Mouse (Mus musculus): ENCODE results near the gene Atf2. TPM values are rescaled to one million over a fixed set of nuclear protein-coding genes. Genes with fewer than 3 reads are reported as not detected.
"Not testable (repeated sequence)": the region's sequence is repeated elsewhere in the genome, so short reads cannot be mapped to it uniquely, and the experiment has no call there.

Atf2 gene
- polyA plus RNA-seq, 1 experiment from 2014 or later = 124 TPM

- ATAC-seq; H3K9me3 ChIP-seq (replicated peaks; ENCODE audit: control insufficient read depth, low read length, poor library complexity, severe bottlenecking); H3K4me1 ChIP-seq (ENCODE audit: control insufficient read depth, insufficient read depth, low read length); H3K4me2 ChIP-seq (ENCODE audit: low read length); H3K27ac ChIP-seq (ENCODE audit: low read length); H3K36me3 ChIP-seq (ENCODE audit: control insufficient read depth, insufficient read depth, low read length); H3K27me3 ChIP-seq (ENCODE audit: control insufficient read depth, insufficient read depth, low read depth, low read length); H3K4me3 ChIP-seq (ENCODE audit: low read depth, low read length); H3K9ac ChIP-seq (ENCODE audit: low read depth, low read length): not testable (repeated sequence)
- 66% methylated on average over 4 of the region's 4 CpGs for WGBS
Observed at GRCm38 (mm10) chr2:73896919-73897318, 4.5 kb upstream of the Atf2 start.

- Histone ChIP-seq H3K9me3 (replicated peaks; ENCODE audit: control insufficient read depth, low read length, poor library complexity, severe bottlenecking) (no peaks in the 10 kb centered on the region), H3K4me3 (ENCODE audit: low read depth, low read length) (peak overlapping the region; percentile 98), H3K27me3 (ENCODE audit: control insufficient read depth, insufficient read depth, low read depth, low read length) (no peaks in the 10 kb centered on the region), H3K9ac (ENCODE audit: low read depth, low read length) (peak overlapping the region; percentile 78; the same call in 1 of the 2 replicates), H3K36me3 (ENCODE audit: control insufficient read depth, insufficient read depth, low read length) (no peaks in the 10 kb centered on the region), H3K4me1 (ENCODE audit: control insufficient read depth, insufficient read depth, low read length) (peaks cover 14% of the 10 kb centered on the region), H3K4me2 (ENCODE audit: low read length) (peak overlapping the region; percentile 65), H3K27ac (ENCODE audit: low read length) (peak overlapping the region; percentile 95)
- 66% methylated on average over 22 of the region's 22 CpGs for WGBS
- no peak for ATAC-seq
Observed at GRCm38 (mm10) chr2:73893473-73894270, 1.2 kb upstream of the Atf2 start.

GRCm38 (mm10) chr2:73891701-73892463 lies 557 bp downstream of the Atf2 start:
- under 1% methylated on average over 51 of the region's 54 CpGs for WGBS
- Histone ChIP-seq H3K36me3 (ENCODE audit: control insufficient read depth, insufficient read depth, low read length) (no peaks in the 10 kb centered on the region), H3K4me3 (ENCODE audit: low read depth, low read length) (peak overlapping the region; percentile 98), H3K4me1 (ENCODE audit: control insufficient read depth, insufficient read depth, low read length) (peaks cover 14% of the 10 kb centered on the region), H3K27ac (ENCODE audit: low read length) (peak overlapping the region; percentile 95), H3K27me3 (ENCODE audit: control insufficient read depth, insufficient read depth, low read depth, low read length) (no peaks in the 10 kb centered on the region), H3K9me3 (replicated peaks; ENCODE audit: control insufficient read depth, low read length, poor library complexity, severe bottlenecking) (0 out of 2 replicates have a peak, but pooled peaks cover 2% of the 10 kb centered on the region), H3K9ac (ENCODE audit: low read depth, low read length) (peak overlapping the region; percentile 99), H3K4me2 (ENCODE audit: low read length) (peak overlapping the region; percentile 73)
- ATAC-seq = peak; percentile 72

GRCm38 (mm10) chr2:73885997-73886396 lies 6.4 kb downstream of the Atf2 start:
- 0 out of 2 replicates have a peak, but pooled peaks cover 2% of the 10 kb centered on the region for H3K9me3 ChIP-seq (replicated peaks; ENCODE audit: control insufficient read depth, low read length, poor library complexity, severe bottlenecking)
- no peak for ATAC-seq
- H3K4me1 ChIP-seq (ENCODE audit: control insufficient read depth, insufficient read depth, low read length) = peaks cover 8% of the 10 kb centered on the region
- no peak overlapping the region for H3K9ac ChIP-seq (ENCODE audit: low read depth, low read length)
- no peak overlapping the region for H3K4me3 ChIP-seq (ENCODE audit: low read depth, low read length)
- no peaks in the 10 kb centered on the region for H3K36me3 ChIP-seq (ENCODE audit: control insufficient read depth, insufficient read depth, low read length)
- no peak overlapping the region for H3K4me2 ChIP-seq (ENCODE audit: low read length)
- H3K27me3 ChIP-seq (ENCODE audit: control insufficient read depth, insufficient read depth, low read depth, low read length) = no peaks in the 10 kb centered on the region
- no peak overlapping the region for H3K27ac ChIP-seq (ENCODE audit: low read length)
- WGBS = 84% methylated on average over 2 of the region's 2 CpGs

GRCm38 (mm10) chr2:73877891-73878290 lies 14.5 kb downstream of the Atf2 start:
- 82% methylated on average over 2 of the region's 2 CpGs for WGBS
- Histone ChIP-seq H3K4me2 (ENCODE audit: low read length) (no peak overlapping the region), H3K27me3 (ENCODE audit: control insufficient read depth, insufficient read depth, low read depth, low read length) (no peaks in the 10 kb centered on the region), H3K9ac (ENCODE audit: low read depth, low read length) (no peak overlapping the region), H3K27ac (ENCODE audit: low read length) (no peak overlapping the region), H3K9me3 (replicated peaks; ENCODE audit: control insufficient read depth, low read length, poor library complexity, severe bottlenecking) (no peaks in the 10 kb centered on the region), H3K36me3 (ENCODE audit: control insufficient read depth, insufficient read depth, low read length) (0 out of 2 replicates have a peak, but pooled peaks cover 3% of the 10 kb centered on the region), H3K4me3 (ENCODE audit: low read depth, low read length) (no peak overlapping the region), H3K4me1 (ENCODE audit: control insufficient read depth, insufficient read depth, low read length) (no peaks in the 10 kb centered on the region)
- no peak for ATAC-seq

- H3K4me2 ChIP-seq (ENCODE audit: low read length) = no peak overlapping the region
- no peaks in the 10 kb centered on the region for H3K36me3 ChIP-seq (ENCODE audit: control insufficient read depth, insufficient read depth, low read length)
- no peaks in the 10 kb centered on the region for H3K9me3 ChIP-seq (replicated peaks; ENCODE audit: control insufficient read depth, low read length, poor library complexity, severe bottlenecking)
- no peak overlapping the region for H3K9ac ChIP-seq (ENCODE audit: low read depth, low read length)
- 78% methylated on average over 16 of the region's 16 CpGs for WGBS
- no peaks in the 10 kb centered on the region for H3K4me1 ChIP-seq (ENCODE audit: control insufficient read depth, insufficient read depth, low read length)
- H3K4me3 ChIP-seq (ENCODE audit: low read depth, low read length) = no peak overlapping the region
- no peaks in the 10 kb centered on the region for H3K27me3 ChIP-seq (ENCODE audit: control insufficient read depth, insufficient read depth, low read depth, low read length)
- H3K27ac ChIP-seq (ENCODE audit: low read length) = no peak overlapping the region
- no peak for ATAC-seq
Observed at GRCm38 (mm10) chr2:73867764-73868487, 24.5 kb downstream of the Atf2 start.

- no peak for ATAC-seq
- WGBS = 96% methylated on average over 4 of the region's 4 CpGs
- Histone ChIP-seq H3K9ac (ENCODE audit: low read depth, low read length) (no peak overlapping the region), H3K27me3 (ENCODE audit: control insufficient read depth, insufficient read depth, low read depth, low read length) (no peaks in the 10 kb centered on the region), H3K4me2 (ENCODE audit: low read length) (no peak overlapping the region), H3K27ac (ENCODE audit: low read length) (no peak overlapping the region), H3K36me3 (ENCODE audit: control insufficient read depth, insufficient read depth, low read length) (no peaks in the 10 kb centered on the region), H3K4me1 (ENCODE audit: control insufficient read depth, insufficient read depth, low read length) (no peaks in the 10 kb centered on the region), H3K4me3 (ENCODE audit: low read depth, low read length) (no peak overlapping the region), H3K9me3 (replicated peaks; ENCODE audit: control insufficient read depth, low read length, poor library complexity, severe bottlenecking) (no peaks in the 10 kb centered on the region)
Observed at GRCm38 (mm10) chr2:73860046-73860624, 32.3 kb downstream of the Atf2 start.

GRCm38 (mm10) chr2:73857352-73857751 lies 35.1 kb downstream of the Atf2 start:
- no peak overlapping the region for H3K4me2 ChIP-seq (ENCODE audit: low read length)
- H3K4me1 ChIP-seq (ENCODE audit: control insufficient read depth, insufficient read depth, low read length) = no peaks in the 10 kb centered on the region
- H3K27me3 ChIP-seq (ENCODE audit: control insufficient read depth, insufficient read depth, low read depth, low read length) = no peaks in the 10 kb centered on the region
- no peaks in the 10 kb centered on the region for H3K36me3 ChIP-seq (ENCODE audit: control insufficient read depth, insufficient read depth, low read length)
- no peak for ATAC-seq
- no peak overlapping the region for H3K4me3 ChIP-seq (ENCODE audit: low read depth, low read length)
- H3K27ac ChIP-seq (ENCODE audit: low read length) = no peak overlapping the region
- no peaks in the 10 kb centered on the region for H3K9me3 ChIP-seq (replicated peaks; ENCODE audit: control insufficient read depth, low read length, poor library complexity, severe bottlenecking)
- no peak overlapping the region for H3K9ac ChIP-seq (ENCODE audit: low read depth, low read length)
